8 mouse cellular contexts compared by ENCODE assay signal in genomic region chr3:32817001-32817356, GRCm38 (mm10). TPM values are rescaled to one million over a fixed set of nuclear protein-coding genes. Genes with fewer than 3 reads are reported as not detected.
DNase-seq lines count a peak whose midpoint lies in the region; ATAC-seq and TF ChIP-seq lines count a peak whose summit lies in the region.

No protein-coding gene starts in this region.

- H3K27ac ChIP-seq in cerebellum, adult 2 months (ENCODE audit: insufficient read depth, low read length) = no peak overlapping the region
- H3K27ac ChIP-seq in intestine, embryonic 15.5 days = peak overlapping the region; percentile 75
- H3K27ac ChIP-seq in neural tube, embryonic 14.5 days (ENCODE audit: low read depth, low read length) = peak overlapping the region; percentile 93

- TF ChIP-seq CTCF in cerebellum, adult 2 months (IDR thresholded peaks at IDR 0.05; ENCODE audit: borderline replicate concordance, insufficient read depth, low read depth, low read length) = no peak
- TF ChIP-seq CTCF in lung, adult 2 months (IDR thresholded peaks at IDR 0.05; ENCODE audit: insufficient read depth, low read length) = no peak

- H3K4me2 ChIP-seq in intestine, embryonic 15.5 days (replicated peaks) = peak overlapping the region; percentile 78
- peak overlapping the region; percentile 59 for H3K4me2 ChIP-seq in neural tube, embryonic 14.5 days (ENCODE audit: low read depth, low read length)

- no peaks in the 10 kb centered on the region for H3K36me3 ChIP-seq in intestine, embryonic 15.5 days
- no peaks in the 10 kb centered on the region for H3K36me3 ChIP-seq in neural tube, embryonic 14.5 days (ENCODE audit: control insufficient read depth, insufficient read depth, low read length)

- H3K9me3 ChIP-seq in intestine, embryonic 15.5 days = no peaks in the 10 kb centered on the region
- no peaks in the 10 kb centered on the region for H3K9me3 ChIP-seq in neural tube, embryonic 14.5 days (ENCODE audit: control insufficient read depth, low read length)

- no peaks in the 10 kb centered on the region for H3K27me3 ChIP-seq in cerebellum, adult 2 months (ENCODE audit: control insufficient read depth, insufficient read depth, low read length)
- no peaks in the 10 kb centered on the region for H3K27me3 ChIP-seq in intestine, embryonic 15.5 days (replicated peaks)
- H3K27me3 ChIP-seq in neural tube, embryonic 14.5 days (ENCODE audit: control insufficient read depth, insufficient read depth, low read length) = no peaks in the 10 kb centered on the region

- peak overlapping the region; percentile 64 for H3K4me3 ChIP-seq in cerebellum, adult 2 months (replicated peaks; ENCODE audit: insufficient read depth, low read depth, low read length)
- H3K4me3 ChIP-seq in lung, adult 2 months (replicated peaks; ENCODE audit: extremely low read depth, low read depth, low read length) = peak overlapping the region; percentile 59
- H3K4me3 ChIP-seq in intestine, embryonic 15.5 days (replicated peaks) = peak overlapping the region; percentile 64
- H3K4me3 ChIP-seq in neural tube, embryonic 14.5 days (ENCODE audit: low read depth, low read length) = peak overlapping the region; percentile 85

- TF ChIP-seq POLR2A in cerebellum, adult 2 months (IDR thresholded peaks at IDR 0.05; ENCODE audit: borderline replicate concordance, insufficient read depth, low read length) = no peak
- TF ChIP-seq POLR2A in lung, adult 2 months (IDR thresholded peaks at IDR 0.05; ENCODE audit: borderline replicate concordance, extremely low read depth, low read depth, low read length) = no peak

- DNase-seq in cerebellum, adult 2 months = no peak
- DNase-seq in cerebellum, postnatal 36 days = no peak
- no peak for DNase-seq in lung, adult 2 months
- DNase-seq in lung, postnatal 14 days = no peak
- no peak for DNase-seq in ovary, postnatal 36 days (ENCODE audit: low spot score)
- DNase-seq in adrenal gland, adult 2 months = no peak

- WGBS in cerebellum, adult 2 months = 2% methylated on average over 9 of the region's 9 CpGs
- WGBS in lung, adult 2 months = 3% methylated on average over 9 of the region's 9 CpGs
- WGBS in intestine, embryonic 15.5 days = 1% methylated on average over 9 of the region's 9 CpGs
- 3% methylated on average over 9 of the region's 9 CpGs for WGBS in neural tube, embryonic 14.5 days

- ATAC-seq in intestine, embryonic 15.5 days = peak; percentile 26; the same call in 1 of the 2 replicates
- ATAC-seq in neural tube, embryonic 14.5 days (ENCODE audit: low read depth) = peak; percentile 56

- peaks cover 5% of the 10 kb centered on the region; the same call in 1 of the 2 replicates for H3K4me1 ChIP-seq in cerebellum, adult 2 months (ENCODE audit: control insufficient read depth, insufficient read depth, low read length)
- no peaks in the 10 kb centered on the region; the same call in 1 of the 2 replicates for H3K4me1 ChIP-seq in lung, adult 2 months (ENCODE audit: control insufficient read depth, insufficient read depth, low read length)
- H3K4me1 ChIP-seq in intestine, embryonic 15.5 days (replicated peaks) = no peaks in the 10 kb centered on the region
- H3K4me1 ChIP-seq in neural tube, embryonic 14.5 days (ENCODE audit: control insufficient read depth, insufficient read depth, low read length) = peaks cover 8% of the 10 kb centered on the region; the same call in 1 of the 2 replicates

- peak overlapping the region; percentile 71 for H3K9ac ChIP-seq in intestine, embryonic 15.5 days
- peak overlapping the region; percentile 91 for H3K9ac ChIP-seq in neural tube, embryonic 14.5 days (replicated peaks; ENCODE audit: low read depth, low read length)

RNA-seq across cellular contexts. Expression of gene Usp13, which starts 0.4 kb away (rescaled TPM):
- polyA plus RNA-seq in cerebellum, adult 2 months (2012; rRNA removed) = 7.0 and 7.1 TPM in 2 replicates
- 3.3 and 5.5 TPM in 2 replicates for polyA plus RNA-seq in lung, adult 2 months (2012; rRNA removed)
- 2.5 and 4.3 TPM in 2 replicates for polyA plus RNA-seq in intestine, embryonic 15.5 days (2015; fragmentation: Nextera tagmentation; extraction: Ambion mirVana)
- polyA plus RNA-seq in neural tube, embryonic 14.5 days (2014; fragmentation: Nextera tagmentation; extraction: Ambion mirVana) = 15.1 and 15.8 TPM in 2 replicates
- total RNA-seq in adrenal gland, adult 2 months (2021) = 1 to 10 TPM; 3.3 to 3.9 TPM
- 0.51 and 1.1 TPM in 2 replicates for polyA plus RNA-seq in adrenal gland, adult 2 months (2012; rRNA removed)
